Mouse (Mus musculus): Measurements from ENCODE around the gene Gpr15. TPM values are rescaled to one million over a fixed set of nuclear protein-coding genes. Genes with fewer than 3 reads are reported as not detected.

The Gpr15 gene
- total RNA-seq, 2 experiments from 2014 or later, result not detected

GRCm38 (mm10) chr16:58703382-58704124 is 15.3 kb downstream of the Gpr15 start:
- ATAC-seq (replicated peaks; ENCODE audit: low FRiP score, poor library complexity, severe bottlenecking), result no peak

- ATAC-seq (replicated peaks; ENCODE audit: low FRiP score, poor library complexity, severe bottlenecking), result no peak
These were observed 16.4 kb downstream of the Gpr15 start for GRCm38 (mm10) chr16:58702329-58702932.

- no peak for ATAC-seq (replicated peaks; ENCODE audit: low FRiP score, poor library complexity, severe bottlenecking)
These were observed 17.1 kb downstream of the Gpr15 start for GRCm38 (mm10) chr16:58701779-58702178.

- no peak for ATAC-seq (replicated peaks; ENCODE audit: low FRiP score, poor library complexity, severe bottlenecking)
These were observed 17.9 kb downstream of the Gpr15 start for GRCm38 (mm10) chr16:58700816-58701424.

GRCm38 (mm10) chr16:58700174-58700573 is 18.7 kb downstream of the Gpr15 start:
- ATAC-seq (replicated peaks; ENCODE audit: low FRiP score, poor library complexity, severe bottlenecking), result no peak

GRCm38 (mm10) chr16:58697261-58697660 is 21.6 kb downstream of the Gpr15 start:
- ATAC-seq (replicated peaks; ENCODE audit: low FRiP score, poor library complexity, severe bottlenecking), result peak; percentile 25; the same call in 1 of the 2 replicates

GRCm38 (mm10) chr16:58696796-58697195 is 22.1 kb downstream of the Gpr15 start:
- no peak for ATAC-seq (replicated peaks; ENCODE audit: low FRiP score, poor library complexity, severe bottlenecking)

GRCm38 (mm10) chr16:58694091-58694490 is 24.8 kb downstream of the Gpr15 start:
- ATAC-seq (replicated peaks; ENCODE audit: low FRiP score, poor library complexity, severe bottlenecking), result no peak

GRCm38 (mm10) chr16:58690322-58690732 is 28.5 kb downstream of the Gpr15 start:
- no peak for ATAC-seq (replicated peaks; ENCODE audit: low FRiP score, poor library complexity, severe bottlenecking)

- no peak for ATAC-seq (replicated peaks; ENCODE audit: low FRiP score, poor library complexity, severe bottlenecking)
These were observed 29.2 kb downstream of the Gpr15 start for GRCm38 (mm10) chr16:58689555-58690169.

- ATAC-seq (replicated peaks; ENCODE audit: low FRiP score, poor library complexity, severe bottlenecking), result no peak
These were observed 30.3 kb downstream of the Gpr15 start for GRCm38 (mm10) chr16:58688534-58688933.

- ATAC-seq (replicated peaks; ENCODE audit: low FRiP score, poor library complexity, severe bottlenecking), result peak; percentile 63; the same call in 1 of the 2 replicates
These were observed 33.0 kb downstream of the Gpr15 start for GRCm38 (mm10) chr16:58685548-58686537.

- no peak for ATAC-seq (replicated peaks; ENCODE audit: low FRiP score, poor library complexity, severe bottlenecking)
These were observed 34.3 kb downstream of the Gpr15 start for GRCm38 (mm10) chr16:58684537-58684936.

GRCm38 (mm10) chr16:58683911-58684310 is 35.0 kb downstream of the Gpr15 start:
- no peak for ATAC-seq (replicated peaks; ENCODE audit: low FRiP score, poor library complexity, severe bottlenecking)

GRCm38 (mm10) chr16:58682870-58683269 is 36.0 kb downstream of the Gpr15 start:
- ATAC-seq (replicated peaks; ENCODE audit: low FRiP score, poor library complexity, severe bottlenecking), result no peak

- no peak for ATAC-seq (replicated peaks; ENCODE audit: low FRiP score, poor library complexity, severe bottlenecking)
These were observed 36.8 kb downstream of the Gpr15 start for GRCm38 (mm10) chr16:58682046-58682445.

GRCm38 (mm10) chr16:58678660-58679059 is 40.2 kb downstream of the Gpr15 start:
- no peak; the same call in 1 of the 2 replicates for ATAC-seq (replicated peaks; ENCODE audit: low FRiP score, poor library complexity, severe bottlenecking)

- ATAC-seq (replicated peaks; ENCODE audit: low FRiP score, poor library complexity, severe bottlenecking), result no peak
These were observed 41.4 kb downstream of the Gpr15 start for GRCm38 (mm10) chr16:58677491-58677890.

- no peak for ATAC-seq (replicated peaks; ENCODE audit: low FRiP score, poor library complexity, severe bottlenecking)
These were observed 42.2 kb downstream of the Gpr15 start for GRCm38 (mm10) chr16:58676633-58677032.

Data from erythroblast, adult 5-6 weeks (primary cell).